Mouse (Mus musculus) kidney, postnatal 36 days (tissue): ENCODE measurements around the gene Wnk2.

Experiments
- DNase-seq, 2 experiments: peaks; one replicate each; pipeline ENCODE4 v3.0.0; 2021 to 2022; ENCODE audit warnings: mixed read lengths in 2 of 2

Gene Wnk2

DNA sequence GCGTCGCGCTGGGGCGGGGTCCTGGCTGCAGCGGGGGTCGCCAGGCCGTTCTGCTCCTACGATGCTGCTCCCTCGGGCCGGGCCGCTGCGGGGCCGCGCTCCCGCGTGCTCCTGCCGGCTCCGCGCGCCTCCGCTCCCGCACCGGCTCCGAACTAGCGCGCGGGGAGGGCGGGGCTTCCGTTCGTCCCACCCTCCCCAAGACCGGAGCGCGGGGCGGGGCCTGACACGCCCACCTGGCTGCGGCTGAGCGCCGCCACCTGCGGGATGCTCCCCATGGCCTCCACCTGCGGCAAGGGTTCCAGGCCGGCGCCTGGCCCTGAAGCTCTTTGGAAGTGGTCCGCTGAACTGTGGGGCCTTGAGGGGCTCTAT is at the start of gene Wnk2:
Gene Wnk2 (minus strand): TSS at position 157 of the 369 bp plus-strand sequence.
- DNase-seq, result peak; percentile 60 to 89

DNA sequence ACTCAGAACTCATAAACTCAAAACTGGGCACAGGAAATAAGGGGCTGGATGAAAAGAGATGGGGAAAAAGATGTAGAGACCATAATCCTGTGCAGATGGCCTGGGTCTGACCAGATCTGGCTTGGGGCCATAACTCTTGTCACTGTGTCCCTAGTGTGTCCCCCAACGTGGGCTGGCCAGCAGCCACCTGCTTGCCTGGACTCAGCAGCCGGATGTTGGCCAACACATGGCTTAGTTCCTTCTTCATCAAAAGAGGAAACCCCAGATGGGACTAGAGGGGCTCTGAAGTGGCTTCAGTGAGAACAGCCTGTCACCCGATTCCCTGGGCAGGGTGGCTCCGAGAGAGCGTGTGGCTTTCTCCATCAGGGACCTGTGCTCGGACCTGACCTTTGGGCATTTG is 49.0 kb upstream of the Wnk2 start:
- peak in 1 of 2 experiments; percentile 41 for DNase-seq

GRCm38 (mm10) chr13:49196211-49196610 is 48.4 kb upstream of the Wnk2 start:
- no peak for DNase-seq

DNA sequence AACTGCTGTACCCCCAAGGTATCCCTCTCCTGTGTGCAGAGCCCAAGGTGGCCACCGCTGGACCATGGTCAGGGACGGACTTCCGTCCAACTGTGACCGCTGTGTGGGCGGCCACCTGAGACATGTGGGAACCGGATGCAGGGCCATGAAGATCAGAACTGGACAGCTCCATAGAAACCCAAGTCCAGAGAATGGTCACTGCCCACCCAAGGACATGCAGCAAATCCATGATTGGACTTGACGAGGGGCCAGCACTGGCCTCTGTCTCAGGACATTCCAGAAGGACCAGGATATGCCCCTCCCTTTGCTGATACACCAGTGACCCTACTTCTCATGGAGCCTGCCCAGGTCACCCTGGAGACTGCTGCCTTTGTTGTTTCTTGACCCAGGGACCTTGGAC is 47.8 kb upstream of the Wnk2 start:
- peak in 1 of 2 experiments; percentile 25 for DNase-seq

DNA sequence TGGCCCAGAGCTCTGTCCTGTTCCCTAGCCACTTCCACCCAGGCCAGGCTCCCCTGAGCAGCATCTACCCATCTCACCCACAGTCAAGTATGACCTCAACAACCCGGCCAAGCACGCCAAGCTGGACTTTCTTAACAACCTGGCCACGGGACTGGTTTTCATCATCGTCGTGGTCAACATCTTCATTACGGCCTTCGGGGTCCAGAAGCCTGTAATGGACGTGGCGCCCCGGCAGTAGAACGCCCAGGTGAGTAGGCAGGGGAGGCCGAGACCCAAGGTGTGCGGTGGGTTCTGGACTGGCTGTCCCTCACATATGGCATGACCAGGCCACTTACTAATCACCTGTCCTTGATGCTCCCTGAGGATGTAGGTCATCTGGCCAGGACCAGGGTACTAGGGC is 47.0 kb upstream of the Wnk2 start:
- no peak for DNase-seq

- no peak for DNase-seq
Observed at GRCm38 (mm10) chr13:49193650-49194049, 45.8 kb upstream of the Wnk2 start.

GRCm38 (mm10) chr13:49192156-49192855 is 44.5 kb upstream of the Wnk2 start:
- DNase-seq, result peak; percentile 40 to 59

DNA sequence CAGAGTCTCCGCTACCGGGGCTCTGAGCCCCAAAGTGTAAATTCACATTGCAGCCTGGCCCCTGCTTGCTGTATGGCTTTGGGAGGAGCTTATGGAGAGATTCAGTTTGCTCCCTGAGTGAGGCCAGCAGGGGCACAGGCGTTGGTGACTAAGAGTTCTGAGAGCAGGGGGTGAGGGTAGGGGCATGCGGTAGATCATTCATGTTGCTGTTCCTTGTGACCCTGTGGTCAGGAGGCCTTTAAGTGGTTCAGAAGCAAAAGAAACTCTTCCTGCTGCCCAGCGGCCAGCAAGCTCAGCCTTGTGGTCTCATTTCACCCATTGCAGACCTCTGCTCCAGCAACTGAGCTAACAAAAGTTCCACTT is 43.8 kb upstream of the Wnk2 start:
- DNase-seq, result peak in 1 of 2 experiments; percentile 25

GRCm38 (mm10) chr13:49190876-49191672 is 43.3 kb upstream of the Wnk2 start:
- peak; percentile 78 to 87 for DNase-seq

GRCm38 (mm10) chr13:49189970-49190870 is 42.4 kb upstream of the Wnk2 start:
- peak; percentile 87 to 91 for DNase-seq

- DNase-seq, result peak; percentile 33 to 38
Observed at GRCm38 (mm10) chr13:49188966-49189360, 41.1 kb upstream of the Wnk2 start.

DNA sequence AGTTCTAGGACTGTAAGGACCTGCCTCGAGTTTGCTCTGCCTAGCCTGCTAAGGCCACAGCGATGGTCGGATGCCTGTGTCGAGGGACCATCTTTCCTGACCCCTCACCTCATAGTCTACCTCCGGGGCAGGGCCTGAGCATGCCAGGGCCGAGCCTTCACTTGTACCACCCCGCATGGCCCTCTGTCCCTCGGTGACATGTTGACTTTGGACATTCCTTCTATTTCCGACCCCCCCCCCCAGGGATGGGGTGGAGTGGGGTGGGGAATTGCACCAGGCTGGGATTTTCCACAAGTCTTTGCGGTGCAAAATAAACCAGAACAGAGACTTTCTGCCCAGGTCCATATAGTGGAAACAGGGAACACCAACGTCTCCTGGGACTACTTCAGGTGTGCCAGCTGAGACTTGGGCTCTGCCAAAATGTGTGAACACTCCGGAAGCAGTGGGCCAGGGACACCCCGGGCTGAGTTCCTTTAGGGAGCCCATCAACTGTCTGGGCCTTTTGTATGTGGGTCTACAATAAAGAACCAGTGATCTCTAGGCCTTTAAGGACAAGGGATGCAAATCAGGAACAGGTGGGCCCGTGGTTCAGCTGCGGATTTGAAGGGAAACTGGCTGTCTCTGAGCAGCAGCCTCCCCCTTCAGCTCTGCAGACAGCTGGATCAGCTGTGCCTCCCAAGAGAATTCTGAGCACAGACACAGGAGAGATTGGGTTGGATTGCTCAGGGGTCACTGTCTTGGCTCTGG is 40.6 kb upstream of the Wnk2 start:
- peak; percentile 49 to 68 for DNase-seq

- peak; percentile 84 to 93 for DNase-seq
Observed at GRCm38 (mm10) chr13:49187288-49188218, 39.7 kb upstream of the Wnk2 start, which contains the start of gene Ninj1. Gene Ninj1, plus strand, starts transcription at chr13:49187485.

- DNase-seq, result no peak
Observed at GRCm38 (mm10) chr13:49186798-49187287, 39.0 kb upstream of the Wnk2 start.

DNA sequence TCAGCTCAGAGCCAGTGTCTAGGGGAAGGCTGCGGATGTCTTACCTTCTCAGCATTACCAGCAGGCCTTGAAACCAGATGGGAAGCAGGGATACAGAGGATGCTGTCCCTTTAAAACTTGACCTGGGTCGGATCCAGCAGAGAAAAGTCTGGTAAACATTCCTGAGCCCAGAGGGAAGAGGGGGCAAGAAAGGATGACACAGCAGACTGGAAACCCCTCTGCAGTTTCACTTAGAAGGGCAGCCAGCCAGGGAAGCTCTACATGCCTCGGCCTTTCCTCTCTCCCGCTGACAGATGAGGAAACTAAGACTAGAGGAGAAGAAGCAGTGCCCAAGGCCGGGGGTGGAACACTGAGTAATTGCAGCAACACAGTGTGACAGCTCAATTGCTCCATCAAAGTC is 35.8 kb upstream of the Wnk2 start:
- DNase-seq, result peak; percentile 47 to 52

DNA sequence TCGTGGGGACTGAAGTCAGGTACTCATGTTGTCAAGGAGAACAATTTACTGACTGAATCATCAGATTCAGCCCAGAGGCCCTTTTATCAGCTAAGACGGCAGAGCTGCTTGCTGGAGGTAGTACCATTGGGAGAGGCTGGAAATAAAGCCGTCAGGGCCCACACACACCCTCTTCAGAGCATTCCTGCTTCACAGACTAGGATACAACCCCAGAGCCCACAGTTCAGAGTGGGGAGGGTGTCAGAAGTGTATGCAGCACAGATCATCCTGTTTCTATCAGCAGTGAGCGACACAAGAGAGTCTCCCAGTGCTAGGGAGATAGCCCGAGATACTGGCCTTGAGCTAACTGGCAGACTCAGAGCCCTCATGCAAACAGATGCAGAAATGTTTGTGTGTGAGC is 35.3 kb upstream of the Wnk2 start:
- DNase-seq, result no peak

DNA sequence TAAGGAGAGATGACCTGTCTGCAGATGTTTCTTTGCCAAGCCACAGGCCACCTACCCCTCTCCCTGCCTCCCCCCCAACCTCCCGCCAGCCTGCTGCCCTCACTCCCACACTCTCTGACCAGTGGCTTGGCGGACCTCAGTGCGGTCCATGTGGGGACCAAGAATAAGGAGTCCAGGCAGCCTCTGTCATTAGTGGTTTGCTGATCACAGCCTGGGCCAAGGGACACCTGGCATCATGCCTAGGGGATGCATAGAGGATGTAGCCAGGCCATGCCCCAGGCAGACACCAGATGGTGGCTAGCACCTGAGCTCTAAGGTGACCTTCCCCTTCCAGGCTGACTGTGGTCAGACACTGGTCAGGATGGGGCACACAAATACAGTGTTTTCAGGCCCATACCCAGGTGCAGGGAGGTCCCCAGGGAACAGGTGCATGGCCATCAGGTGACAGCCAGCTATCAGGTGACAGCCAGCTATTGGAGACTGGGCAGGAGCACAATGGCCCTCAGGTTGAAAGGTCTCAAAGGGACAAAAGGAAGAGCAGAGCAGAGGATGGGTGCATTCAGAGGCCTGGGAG is 33.7 kb upstream of the Wnk2 start:
- no peak for DNase-seq

- no peak for DNase-seq
Observed at GRCm38 (mm10) chr13:49180691-49181090, 32.9 kb upstream of the Wnk2 start.

GRCm38 (mm10) chr13:49180274-49180673 is 32.5 kb upstream of the Wnk2 start:
- no peak for DNase-seq

- DNase-seq, result peak; percentile 50 to 70
Observed at GRCm38 (mm10) chr13:49178839-49179585, 31.2 kb upstream of the Wnk2 start.
